Mouse (Mus musculus): ENCODE data around the gene Rab5c. TPM values are rescaled to one million over a fixed set of nuclear protein-coding genes. Genes with fewer than 3 reads are reported as not detected.

Gene Rab5c
- total and polyA plus RNA-seq, 3 experiments = 121 to 156 (median 150) TPM

DNA sequence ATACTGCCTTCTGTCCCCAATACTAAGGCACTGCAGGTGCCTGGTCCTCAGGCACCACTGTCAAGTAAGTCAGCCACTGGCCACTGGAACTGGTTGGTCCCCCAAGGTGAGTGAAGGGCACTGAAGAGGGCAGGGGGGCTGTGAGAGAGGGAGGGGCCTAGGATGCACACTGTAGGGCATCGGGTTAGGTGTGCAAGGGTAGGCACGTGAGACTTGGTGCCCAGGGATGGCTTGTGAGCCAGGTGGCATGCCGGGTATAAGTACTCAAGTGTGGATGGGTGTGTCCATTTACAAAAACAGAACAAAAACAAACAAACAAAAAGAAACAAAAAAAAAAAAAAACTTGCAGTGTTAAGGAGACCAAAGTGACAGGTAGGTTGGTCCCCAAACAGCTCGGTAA lies 49.6 kb downstream of the Rab5c start:
- in situ Hi-C loops (cut with MboI; ENCODE audit: low pct_ligation_motif_present, low pct_unique_long_range_greater_than_20kb, low sequenced_read_pairs) = no loop called here
- no peak for DNase-seq (ENCODE audit: extremely low read depth)
- Histone ChIP-seq H3K27me3 (replicated peaks) (no peaks in the 10 kb centered on the region), H3K27ac (ENCODE audit: insufficient read depth, low read depth) (no peak overlapping the region), H3K9ac (ENCODE audit: insufficient read depth, low read depth) (no peak overlapping the region), H3K4me3 (replicated peaks in 1 of 3; ENCODE audit: low read depth in 2 of 3, low read length in 2 of 3, poor library complexity in 1 of 3) (no peak overlapping the region), H3K79me2 (replicated peaks; ENCODE audit: control insufficient read depth, extremely low read depth, insufficient read depth, poor library complexity, severe bottlenecking) (no peaks in the 10 kb centered on the region), H3K9me3 (replicated peaks; ENCODE audit: low read length) (no peaks in the 10 kb centered on the region), H3K4me2 (ENCODE audit: insufficient read depth, low read depth, poor library complexity, severe bottlenecking) (no peak overlapping the region), H3K4me1 (ENCODE audit: control insufficient read depth in 1 of 2, insufficient read depth in 2 of 2) (peaks cover 0 to 30% of the 10 kb centered on the region in 2 experiments; a peak in 2 of 4 replicates), H3K36me3 (replicated peaks in 1 of 2; ENCODE audit: control insufficient read depth in 1 of 2, insufficient read depth in 1 of 2, low read length in 1 of 2) (no peaks in the 10 kb centered on the region)
- dilution Hi-C loops (cut with MboI; ENCODE audit: extremely low pct_ligation_motif_present, extremely low pct_unique_long_range_greater_than_20kb, low sequenced_read_pairs) = no loop called here
- TF ChIP-seq IRF4 (IDR thresholded peaks at IDR 0.05; ENCODE audit: low read depth, low read length) (no peak), KAT2A (IDR thresholded peaks at IDR 0.05; ENCODE audit: insufficient replicate concordance, low read length) (no peak), ETS1 (conservative IDR thresholded peaks at IDR 0.05; ENCODE audit: low read depth, low read length) (no peak), USF1 (IDR thresholded peaks at IDR 0.05; ENCODE audit: low read depth, low read length) (no peak), E2F4 (IDR thresholded peaks at IDR 0.05; ENCODE audit: insufficient replicate concordance, low read depth, low read length) (no peak), USF2 (conservative IDR thresholded peaks at IDR 0.05; ENCODE audit: low read depth, low read length) (no peak), CTCF (conservative IDR thresholded peaks at IDR 0.05 in 1 of 2, IDR thresholded peaks at IDR 0.05 in 1 of 2; ENCODE audit: low read depth in 2 of 2, low read length in 2 of 2) (no peak), RAD21 (IDR thresholded peaks at IDR 0.05; ENCODE audit: low read depth, low read length) (no peak), ELF1 (IDR thresholded peaks at IDR 0.05; ENCODE audit: low read depth, low read length) (no peak), POLR2AphosphoS2 (IDR thresholded peaks at IDR 0.05; ENCODE audit: low read depth, low read length) (no peak), UBTF (IDR thresholded peaks at IDR 0.05; ENCODE audit: low read depth, low read length) (no peak), EP300 (IDR thresholded peaks at IDR 0.05; ENCODE audit: low read length) (no peak), HCFC1 (IDR thresholded peaks at IDR 0.05; ENCODE audit: low read depth, low read length) (no peak), MAX (IDR thresholded peaks at IDR 0.05; ENCODE audit: low read length) (no peak)

GRCm38 (mm10) chr11:100687265-100687664 lies 50.8 kb downstream of the Rab5c start:
- in situ Hi-C loops (cut with MboI; ENCODE audit: low pct_ligation_motif_present, low pct_unique_long_range_greater_than_20kb, low sequenced_read_pairs) (no loop called here), dilution Hi-C loops (cut with MboI; ENCODE audit: extremely low pct_ligation_motif_present, extremely low pct_unique_long_range_greater_than_20kb, low sequenced_read_pairs) (no loop called here)
- Histone ChIP-seq H3K27ac (ENCODE audit: insufficient read depth, low read depth) (no peak overlapping the region), H3K4me2 (ENCODE audit: insufficient read depth, low read depth, poor library complexity, severe bottlenecking) (no peak overlapping the region), H3K79me2 (replicated peaks; ENCODE audit: control insufficient read depth, extremely low read depth, insufficient read depth, poor library complexity, severe bottlenecking) (no peaks in the 10 kb centered on the region), H3K9me3 (replicated peaks; ENCODE audit: low read length) (no peaks in the 10 kb centered on the region), H3K4me1 (ENCODE audit: control insufficient read depth in 1 of 2, insufficient read depth in 2 of 2) (peaks cover 2 to 41% of the 10 kb centered on the region in 2 experiments; a peak in 3 of 4 replicates), H3K36me3 (replicated peaks in 1 of 2; ENCODE audit: control insufficient read depth in 1 of 2, insufficient read depth in 1 of 2, low read length in 1 of 2) (no peaks in the 10 kb centered on the region), H3K9ac (ENCODE audit: insufficient read depth, low read depth) (no peak overlapping the region), H3K4me3 (replicated peaks in 1 of 3; ENCODE audit: low read depth in 2 of 3, low read length in 2 of 3, poor library complexity in 1 of 3) (no peak overlapping the region), H3K27me3 (replicated peaks) (no peaks in the 10 kb centered on the region)
- no peak for DNase-seq (ENCODE audit: extremely low read depth)
- TF ChIP-seq POLR2A (IDR thresholded peaks at IDR 0.05; ENCODE audit: low read depth, low read length) = no peak
- TF ChIP-seq TCF12 (IDR thresholded peaks at IDR 0.05; ENCODE audit: low read depth, low read length) = no peak
- no peak for TF ChIP-seq CHD1 (IDR thresholded peaks at IDR 0.05; ENCODE audit: low read depth, low read length)
- no peak for TF ChIP-seq ZC3H11A (IDR thresholded peaks at IDR 0.05; ENCODE audit: low read depth, low read length)
- TF ChIP-seq MEF2A (IDR thresholded peaks at IDR 0.05; ENCODE audit: borderline replicate concordance, low read depth, low read length) = no peak
- no peak for TF ChIP-seq MAZ (IDR thresholded peaks at IDR 0.05; ENCODE audit: low read depth, low read length)
- no peak for TF ChIP-seq SIN3A (IDR thresholded peaks at IDR 0.05; ENCODE audit: low read length)
- TF ChIP-seq MYC (IDR thresholded peaks at IDR 0.05; ENCODE audit: low read depth, low read length) = no peak
- TF ChIP-seq RCOR1 (conservative IDR thresholded peaks at IDR 0.05; ENCODE audit: low read depth, low read length) = no peak
